Mouse (Mus musculus) C2C12 (cell line): ENCODE results near the gene Nptxr. TPM values are rescaled to one million over a fixed set of nuclear protein-coding genes. Genes with fewer than 3 reads are reported as not detected.

Experiments used
- H3K27me3 ChIP-seq: one replicate; pipeline ENCODE4 v1.6.1; 2011; ENCODE audit not compliant: control insufficient read depth, insufficient read depth, insufficient read length
- H3K36me3 ChIP-seq: one replicate; pipeline ENCODE4 v1.6.1; 2011; ENCODE audit not compliant: control insufficient read depth, insufficient read depth
- H3K4me3 ChIP-seq: one replicate; pipeline ENCODE4 v1.5.1; 2011; ENCODE audit warnings: mild to moderate bottlenecking, control low read depth; ENCODE audit not compliant: poor library complexity, insufficient read depth, severe bottlenecking
- H3K79me2 ChIP-seq: one replicate; pipeline ENCODE4 v1.6.1; 2011; ENCODE audit not compliant: control insufficient read depth, insufficient read depth
- H3K79me3 ChIP-seq: one replicate; pipeline ENCODE4 v1.6.1; 2011; ENCODE audit warnings: low read depth, control low read depth
- H3ac ChIP-seq: one replicate; pipeline ENCODE3; 2011; ENCODE audit warnings: low read depth; ENCODE audit not compliant: control insufficient read depth, insufficient read length
- CEBPB ChIP-seq: IDR thresholded peaks from one replicate; pipeline ENCODE4 v1.6.1; 2011; ENCODE audit warnings: low read depth, mild to moderate bottlenecking, control low read depth, moderate library complexity
- CTCF ChIP-seq: IDR thresholded peaks from one replicate; pipeline ENCODE4 v1.5.1; 2011; ENCODE audit not compliant: control insufficient read depth, insufficient read depth, insufficient read length
- FOSL1 ChIP-seq: IDR thresholded peaks from one replicate; pipeline ENCODE4 v1.8.0; 2011; ENCODE audit warnings: mild to moderate bottlenecking, low read length; ENCODE audit not compliant: poor library complexity, insufficient read depth, severe bottlenecking
- MAX ChIP-seq: IDR thresholded peaks from one replicate; pipeline ENCODE4 v1.6.1; 2011; ENCODE audit warnings: mild to moderate bottlenecking, control low read depth
- MYOD1 ChIP-seq: IDR thresholded peaks from one replicate; pipeline ENCODE4 v1.6.1; 2011; ENCODE audit warnings: low read depth; ENCODE audit not compliant: control insufficient read depth, insufficient read length
- MYOG ChIP-seq: IDR thresholded peaks from one replicate; pipeline ENCODE4 v1.6.1; 2011; ENCODE audit not compliant: control insufficient read depth, insufficient read length; ENCODE audit errors: extremely low read depth
- USF1 ChIP-seq: IDR thresholded peaks from one replicate; pipeline ENCODE4 v1.6.1; 2011; ENCODE audit warnings: low read depth, mild to moderate bottlenecking, control low read depth, moderate library complexity
- polyA plus RNA-seq: library from polyadenylated mRNA; unstranded; fragments of >200 nt; fragmentation: generic; extraction: Trizol; gene quantifications from one replicate; pipeline ENCODE4 v1.2.1, GENCODE M21; 2012; ENCODE audit warnings: missing spikeins

Gene Nptxr
- polyA plus RNA-seq, 1 experiment: 26.6 TPM

DNA sequence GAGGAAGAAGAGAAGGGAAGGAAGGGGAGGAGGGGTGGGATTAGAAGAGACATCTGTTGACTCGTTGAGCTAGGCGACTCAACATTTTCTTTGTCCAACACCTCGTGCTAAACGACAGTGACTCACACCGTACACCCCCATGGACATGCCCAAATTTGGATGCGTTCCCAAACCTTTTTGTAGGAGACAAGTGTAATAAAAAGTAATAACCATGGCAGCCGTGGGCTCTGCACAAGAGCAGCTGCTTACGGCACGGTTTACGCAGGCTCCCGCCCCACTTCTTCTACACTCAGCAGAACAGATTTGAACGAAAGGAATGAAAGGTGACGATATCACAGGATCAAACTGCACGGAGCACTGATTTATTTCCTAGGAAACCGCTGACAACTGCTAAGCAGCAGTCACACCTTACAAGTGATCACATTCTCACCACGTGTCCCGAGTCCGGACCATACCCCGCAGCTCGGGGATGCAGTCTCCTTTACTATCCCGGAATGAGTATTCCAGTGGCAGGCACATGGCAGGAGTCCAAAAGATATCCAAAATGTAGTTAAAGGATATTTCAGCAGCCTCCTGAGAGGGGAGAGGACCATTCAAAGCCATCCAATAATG, 33.8 kb downstream of the Nptxr start:
- no peak for TF ChIP-seq CEBPB
- peak; percentile 37 for TF ChIP-seq MYOD1
- peak; percentile 87 for TF ChIP-seq MAX
- Histone ChIP-seq H3K79me2 (peaks cover 46% of the 10 kb centered on the region), H3K27me3 (no peaks in the 10 kb centered on the region), H3K79me3 (peaks cover 2% of the 10 kb centered on the region), H3ac (no peak overlapping the region), H3K4me3 (no peak overlapping the region), H3K36me3 (no peaks in the 10 kb centered on the region)

GRCm38 (mm10) chr15:79768302-79768701, 36.3 kb downstream of the Nptxr start:
- H3K4me3 ChIP-seq: no peak overlapping the region
- no peak overlapping the region for H3ac ChIP-seq
- peaks cover 40% of the 10 kb centered on the region for H3K79me2 ChIP-seq
- no peaks in the 10 kb centered on the region for H3K27me3 ChIP-seq
- H3K79me3 ChIP-seq: peaks cover 2% of the 10 kb centered on the region
- H3K36me3 ChIP-seq: no peaks in the 10 kb centered on the region
- TF ChIP-seq USF1 (no peak), MAX (no peak)

GRCm38 (mm10) chr15:79767327-79767961, 37.1 kb downstream of the Nptxr start:
- TF ChIP-seq CEBPB (no peak), USF1 (no peak), CTCF (no peak), MAX (no peak), FOSL1 (no peak), MYOD1 (no peak), MYOG (no peak)
- Histone ChIP-seq H3K27me3 (no peaks in the 10 kb centered on the region), H3ac (no peak overlapping the region), H3K79me3 (peaks cover 2% of the 10 kb centered on the region), H3K36me3 (peaks cover 6% of the 10 kb centered on the region), H3K4me3 (no peak overlapping the region), H3K79me2 (peaks cover 32% of the 10 kb centered on the region)

GRCm38 (mm10) chr15:79766586-79767071, 37.9 kb downstream of the Nptxr start:
- Histone ChIP-seq H3K27me3 (no peaks in the 10 kb centered on the region), H3ac (no peak overlapping the region), H3K79me2 (peaks cover 27% of the 10 kb centered on the region), H3K4me3 (no peak overlapping the region), H3K36me3 (peaks cover 8% of the 10 kb centered on the region), H3K79me3 (peaks cover 2% of the 10 kb centered on the region)
- TF ChIP-seq MYOD1: no peak
- no peak for TF ChIP-seq MYOG
- TF ChIP-seq MAX: no peak

DNA sequence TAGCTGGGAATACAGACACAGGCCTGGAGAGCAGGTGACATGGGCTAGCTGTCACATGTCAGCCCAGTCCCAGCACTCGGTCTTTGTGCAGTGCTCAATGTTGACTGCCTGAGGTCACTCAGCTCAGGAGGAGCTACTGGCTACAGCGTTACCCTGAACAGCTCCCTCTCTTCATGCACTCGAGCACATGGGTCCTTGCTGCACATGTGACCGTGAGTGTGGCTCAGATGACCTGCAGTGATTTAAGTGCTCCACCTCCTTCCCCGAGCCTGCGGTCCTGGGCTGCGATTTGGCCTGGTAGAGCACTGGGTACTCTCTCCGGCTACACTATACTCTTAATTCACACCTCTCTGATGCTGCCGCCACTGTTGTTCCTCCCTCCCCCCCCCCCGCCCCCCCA, 38.4 kb downstream of the Nptxr start:
- Histone ChIP-seq H3ac (no peak overlapping the region), H3K79me3 (no peaks in the 10 kb centered on the region), H3K79me2 (peaks cover 22% of the 10 kb centered on the region), H3K4me3 (no peak overlapping the region), H3K27me3 (no peaks in the 10 kb centered on the region), H3K36me3 (peaks cover 8% of the 10 kb centered on the region)
- TF ChIP-seq MAX: no peak
- TF ChIP-seq CEBPB: no peak
- no peak for TF ChIP-seq USF1
- TF ChIP-seq FOSL1: no peak
- no peak for TF ChIP-seq MYOG
- no peak for TF ChIP-seq CTCF
- no peak for TF ChIP-seq MYOD1

- Histone ChIP-seq H3K79me2 (peaks cover 22% of the 10 kb centered on the region), H3K79me3 (no peaks in the 10 kb centered on the region), H3K36me3 (peaks cover 8% of the 10 kb centered on the region), H3K4me3 (no peak overlapping the region), H3ac (no peak overlapping the region), H3K27me3 (no peaks in the 10 kb centered on the region)
- TF ChIP-seq CEBPB (no peak), USF1 (no peak), FOSL1 (no peak), MYOD1 (no peak), MYOG (no peak)
Measured at GRCm38 (mm10) chr15:79765361-79765760, 39.2 kb downstream of the Nptxr start.
